Mouse (Mus musculus): Measurements from ENCODE around the gene Zcrb1. TPM values are rescaled to one million over a fixed set of nuclear protein-coding genes. Genes with fewer than 3 reads are reported as not detected.
A peak's percentile ranks its signal among the peaks of the same experiment; 100 is the strongest.
"Not testable (repeated sequence)": the region's sequence is repeated elsewhere in the genome, so short reads cannot be mapped to it uniquely, and the experiment has no call there.

Gene Zcrb1
- 100 to 1,000 TPM in 2 of 3 experiments, 10 to 100 TPM in 1; 67.1 to 132 (median 104) TPM for polyA plus RNA-seq (2017; shearing (Covaris generic))

GRCm38 (mm10) chr15:93397826-93398698 is at the start of gene Zcrb1, which contains the start of gene Pphln1:
TSS of gene Zcrb1 (minus strand) at chr15:93398334.
TSS of gene Pphln1 (plus strand) at chr15:93398350.
- ATAC-seq: peak; percentile 90

DNA sequence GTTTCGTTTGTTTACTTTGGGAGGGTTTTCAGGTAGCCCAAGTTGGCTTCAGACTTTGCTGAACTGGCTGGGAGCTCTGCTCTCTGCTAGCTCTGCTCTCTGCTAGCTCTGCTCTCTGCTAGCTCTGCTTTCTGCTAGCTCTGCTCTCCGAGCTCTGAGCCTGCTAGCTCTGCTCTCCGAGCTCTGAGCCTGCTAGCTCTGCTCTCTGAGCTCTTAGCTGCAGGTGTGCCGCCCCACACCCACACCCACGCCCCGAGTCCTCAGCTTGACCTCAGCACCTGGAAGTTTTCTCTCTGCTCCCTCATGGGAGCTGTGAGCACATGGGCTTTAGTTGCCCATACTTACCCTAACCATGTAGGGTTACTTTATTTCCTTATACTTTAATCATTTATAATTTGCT is 45.5 kb upstream of the Zcrb1 start:
- no peak for ATAC-seq

DNA sequence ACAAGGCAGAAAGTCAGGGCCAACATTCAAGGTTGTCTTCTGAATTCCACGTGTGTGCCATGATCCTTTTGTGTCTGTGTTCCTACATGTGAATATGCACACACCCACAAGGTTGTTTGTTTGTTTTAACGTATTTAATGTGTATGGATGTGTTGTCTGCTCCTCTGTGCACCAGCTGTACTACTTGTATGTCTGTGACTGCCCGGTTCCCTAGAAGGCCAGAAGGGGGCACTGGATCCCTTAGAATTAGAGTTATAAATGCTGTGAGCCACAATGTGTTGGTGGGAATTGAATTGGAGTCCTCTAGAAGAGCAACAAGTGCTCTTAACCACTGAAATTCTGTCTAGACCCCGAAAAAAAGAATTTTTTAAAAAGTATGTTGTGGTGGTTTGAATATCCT is 44.1 kb upstream of the Zcrb1 start:
- ATAC-seq: no peak

DNA sequence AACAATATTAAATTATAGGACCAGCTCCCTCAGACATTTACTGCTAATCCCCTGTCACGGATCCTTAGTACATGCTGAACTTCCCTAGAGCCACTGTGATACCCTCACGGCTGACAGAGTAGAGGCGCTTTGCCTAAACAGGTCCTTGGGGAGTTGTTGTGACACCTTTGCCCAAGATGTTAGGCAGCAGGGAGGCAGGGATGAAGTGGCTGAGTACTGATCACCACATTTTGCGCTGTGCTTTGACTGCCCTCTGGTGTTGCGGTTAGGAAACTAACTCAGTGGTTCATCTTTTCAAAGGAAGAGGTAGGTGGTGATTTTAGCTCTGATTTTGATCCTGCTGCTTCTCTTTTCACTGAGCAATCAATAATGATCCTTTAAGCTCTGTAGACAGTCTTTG is 40.5 kb upstream of the Zcrb1 start:
- ATAC-seq: peak; percentile 83

GRCm38 (mm10) chr15:93435998-93436397 is 37.9 kb upstream of the Zcrb1 start:
- ATAC-seq: no peak

DNA sequence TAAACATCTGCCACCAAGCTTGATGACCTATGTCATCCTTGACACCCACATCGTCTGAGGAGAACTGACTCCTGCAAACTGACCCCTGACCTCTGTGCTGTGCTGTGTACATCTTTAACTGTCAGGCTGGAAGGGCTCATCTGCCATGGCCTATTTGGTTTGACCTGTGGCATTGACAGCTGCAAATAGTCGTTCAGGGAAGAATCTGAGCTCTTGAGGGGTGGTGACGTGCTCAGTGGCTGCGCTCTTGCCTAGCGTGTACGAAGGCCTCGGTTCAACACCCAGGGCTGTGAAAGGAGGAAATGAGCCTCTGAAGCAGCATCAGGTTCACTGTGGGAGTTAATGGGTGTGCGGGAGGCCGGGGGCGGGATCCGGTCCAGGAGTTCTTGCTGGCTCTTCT is 35.7 kb upstream of the Zcrb1 start:
- ATAC-seq: no peak

GRCm38 (mm10) chr15:93422537-93422936 is 24.4 kb upstream of the Zcrb1 start:
- no peak for ATAC-seq

- no peak for ATAC-seq
Observed at GRCm38 (mm10) chr15:93420596-93420995, 22.5 kb upstream of the Zcrb1 start.

- ATAC-seq: no peak
Observed at GRCm38 (mm10) chr15:93416300-93416699, 18.2 kb upstream of the Zcrb1 start.

DNA sequence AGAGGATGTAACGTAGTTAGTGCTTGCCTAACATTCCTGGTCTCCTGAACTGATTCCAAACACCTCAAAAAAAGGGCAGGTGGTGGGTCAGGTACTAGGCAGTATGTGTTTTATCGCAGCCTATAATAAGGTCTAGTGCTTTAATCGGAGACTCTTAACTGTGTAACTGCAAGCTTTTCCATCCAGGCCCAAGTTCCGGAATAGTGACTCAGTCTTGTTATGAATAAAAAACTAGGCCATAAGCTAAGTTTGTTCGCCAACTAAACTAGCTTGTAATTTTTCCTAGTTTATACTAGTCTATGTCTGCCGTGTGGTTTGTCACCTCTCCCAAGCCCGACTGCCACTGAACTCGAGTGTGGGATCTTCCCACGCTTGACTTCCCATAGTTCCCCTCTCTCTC is 16.3 kb upstream of the Zcrb1 start:
- no peak for ATAC-seq

DNA sequence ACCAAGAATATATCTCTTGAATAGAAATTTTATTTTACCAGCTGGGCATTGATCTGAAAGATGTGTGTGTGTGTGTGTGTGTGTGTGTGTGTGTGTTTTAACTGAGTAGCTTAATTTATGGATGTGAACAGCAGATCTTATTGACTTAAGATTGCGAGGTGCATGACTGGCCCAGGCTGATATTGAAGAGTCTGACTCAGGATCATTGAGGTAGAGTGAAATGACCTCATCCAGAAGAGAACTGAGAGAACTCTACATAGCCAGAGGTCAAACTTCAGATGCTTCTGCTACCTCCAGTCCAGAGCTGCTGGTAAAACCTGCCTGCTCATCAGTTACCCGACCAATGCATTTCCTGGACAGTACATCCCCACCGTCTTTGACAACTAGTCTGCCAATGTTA is 14.3 kb upstream of the Zcrb1 start:
- no peak for ATAC-seq

GRCm38 (mm10) chr15:93406492-93406891 is 8.4 kb upstream of the Zcrb1 start:
- no peak for ATAC-seq

DNA sequence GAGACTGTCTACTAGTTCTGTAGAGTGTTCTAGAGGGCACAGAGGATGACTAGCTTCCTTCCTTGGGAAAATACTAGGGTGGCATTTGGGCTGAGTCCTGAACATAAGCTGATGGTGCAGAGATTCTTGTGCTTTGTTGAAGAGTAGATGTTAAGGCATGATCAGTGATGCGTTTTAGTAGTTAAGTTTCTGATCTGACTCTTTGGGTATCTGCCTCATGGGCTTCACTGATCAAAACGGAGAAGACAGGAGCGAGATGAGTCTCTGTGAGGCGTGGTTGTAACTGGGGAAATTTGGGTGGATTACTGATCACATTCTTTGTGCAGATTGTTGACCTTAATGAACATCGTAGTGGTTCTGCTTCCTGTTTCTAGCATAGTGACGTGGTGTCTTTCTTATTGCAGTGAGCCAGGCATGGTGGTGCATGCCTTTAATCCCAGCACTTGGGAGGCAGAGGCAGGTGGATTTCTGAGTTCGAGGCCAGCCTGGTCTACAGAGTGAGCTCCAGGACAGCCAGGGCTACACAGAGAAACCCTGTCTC is 7.4 kb upstream of the Zcrb1 start:
- peak; percentile 76 for ATAC-seq

GRCm38 (mm10) chr15:93404849-93405248 is 6.7 kb upstream of the Zcrb1 start:
- ATAC-seq: no peak

- no peak for ATAC-seq
Observed at GRCm38 (mm10) chr15:93402730-93403129, 4.6 kb upstream of the Zcrb1 start.

DNA sequence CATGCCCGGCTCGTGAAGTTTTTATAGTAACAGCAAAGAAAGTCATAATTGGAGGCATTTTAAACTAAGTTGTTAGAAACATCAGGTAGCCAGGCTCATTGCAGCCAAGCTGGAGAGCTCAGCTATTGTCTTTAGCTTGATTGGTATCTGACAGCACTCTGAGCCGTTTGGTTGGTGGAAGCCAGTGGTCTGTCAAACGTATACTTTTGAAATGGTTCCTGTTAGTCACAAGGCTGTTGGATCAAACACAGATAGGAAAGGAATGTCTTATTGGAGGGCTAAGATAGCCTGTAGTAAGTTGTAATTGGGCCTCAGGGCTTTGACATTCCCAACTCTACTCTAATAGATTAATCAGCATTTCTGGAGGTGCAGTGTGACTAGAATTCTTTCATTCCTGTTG is 3.3 kb upstream of the Zcrb1 start:
- ATAC-seq: no peak

DNA sequence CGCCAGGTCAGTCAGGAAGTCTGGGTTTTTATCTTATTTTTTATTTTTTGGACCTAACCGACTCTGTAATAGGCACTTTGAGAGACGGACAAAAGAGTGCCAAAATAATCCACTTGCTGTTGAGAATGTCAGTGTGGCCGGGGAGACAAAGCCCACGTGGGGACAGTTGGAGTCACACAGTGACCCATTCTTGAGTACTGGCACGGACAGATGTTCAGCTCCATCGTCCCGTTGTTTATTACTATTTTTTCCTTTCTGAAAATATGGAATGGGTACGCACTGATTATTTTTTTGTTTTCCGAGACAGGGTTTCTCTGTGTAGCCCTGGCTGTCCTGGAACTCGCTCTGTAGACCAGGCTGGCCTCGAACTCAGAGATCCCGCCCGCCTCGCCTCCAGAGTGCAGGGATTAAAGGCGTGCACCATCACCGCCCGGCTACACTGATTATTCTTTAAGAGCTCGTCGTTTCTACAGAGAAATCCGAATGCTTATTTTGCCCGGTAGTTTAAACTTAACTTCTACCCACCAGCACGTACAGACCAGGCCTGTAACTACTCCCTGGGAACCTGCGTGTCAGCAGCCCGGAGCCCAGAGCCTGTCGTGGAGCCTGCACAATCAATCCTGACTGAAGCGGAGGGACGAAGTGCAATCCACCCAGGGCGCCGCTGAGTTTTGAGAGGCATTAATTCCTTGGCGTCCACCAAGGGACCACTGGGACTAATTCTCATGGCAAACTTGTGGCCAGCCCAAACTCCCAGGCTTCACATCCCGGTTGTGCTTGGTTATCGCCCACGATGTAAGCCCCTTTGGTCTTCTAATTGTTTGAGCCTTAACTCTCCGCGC is 786 bp upstream of the Zcrb1 start:
- no peak for ATAC-seq

DNA sequence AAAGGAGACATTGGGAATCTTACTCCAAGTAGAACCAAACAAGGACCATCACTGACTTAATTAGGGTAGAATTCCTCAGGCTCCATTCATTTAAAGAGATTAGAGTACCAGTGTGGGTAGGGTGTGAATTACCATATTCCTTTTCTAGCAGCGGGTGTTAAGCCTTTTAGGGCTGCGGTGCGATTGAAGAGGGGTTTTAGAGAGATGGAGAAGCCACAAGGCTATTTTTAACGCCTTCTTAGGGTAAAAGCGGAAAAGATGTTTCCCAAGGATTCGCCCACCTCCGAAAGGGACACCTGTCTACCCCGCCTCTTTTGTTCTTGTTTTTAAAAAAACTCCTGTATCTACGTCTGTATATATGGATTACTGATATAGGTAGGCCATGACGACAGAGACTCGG is 865 bp downstream of the Zcrb1 start:
- no peak for ATAC-seq

DNA sequence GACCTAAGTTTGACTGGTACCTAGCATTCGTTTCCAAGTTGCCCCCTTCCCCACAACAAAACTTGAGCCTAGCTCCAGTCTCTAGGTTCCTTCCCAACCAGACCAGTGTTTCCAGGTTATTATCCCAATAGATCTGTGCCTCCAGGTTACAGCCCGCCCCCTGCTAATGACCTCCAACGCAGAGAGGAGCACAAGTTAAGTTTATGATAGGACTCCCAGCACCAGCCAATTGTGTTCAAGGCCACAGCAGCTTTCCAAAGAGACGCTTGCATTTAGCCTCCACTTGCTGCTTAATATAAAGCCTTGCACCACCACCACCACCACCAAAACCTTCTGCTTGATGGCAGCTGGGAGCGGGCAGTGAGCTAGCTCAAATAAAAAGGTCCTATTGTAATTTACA is 16.8 kb downstream of the Zcrb1 start:
- no peak for ATAC-seq

DNA sequence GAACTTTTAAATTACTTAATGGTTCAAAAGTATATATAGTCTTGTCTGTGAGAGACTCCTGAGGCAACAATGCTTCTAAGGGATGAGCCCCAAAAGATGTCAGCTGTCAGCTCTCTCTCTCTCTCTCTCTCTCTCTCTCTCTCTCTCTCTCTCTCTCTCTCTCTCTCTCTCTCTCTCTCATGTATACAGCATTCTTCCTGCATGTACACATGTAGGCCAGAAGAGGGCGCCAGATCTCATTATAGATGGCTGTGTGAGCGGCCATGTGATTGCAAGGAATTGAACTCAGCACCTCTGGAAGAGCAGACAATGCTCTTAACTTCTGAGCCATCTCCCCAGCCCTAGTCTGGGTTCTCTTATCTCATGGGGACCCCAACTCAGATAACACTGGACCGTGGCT is 19.0 kb downstream of the Zcrb1 start:
- peak; percentile 52 for ATAC-seq

- no peak for ATAC-seq
Observed at GRCm38 (mm10) chr15:93375696-93376095, 22.4 kb downstream of the Zcrb1 start.

GRCm38 (mm10) chr15:93372525-93373119 is 25.5 kb downstream of the Zcrb1 start:
- not testable (repeated sequence) for ATAC-seq

DNA sequence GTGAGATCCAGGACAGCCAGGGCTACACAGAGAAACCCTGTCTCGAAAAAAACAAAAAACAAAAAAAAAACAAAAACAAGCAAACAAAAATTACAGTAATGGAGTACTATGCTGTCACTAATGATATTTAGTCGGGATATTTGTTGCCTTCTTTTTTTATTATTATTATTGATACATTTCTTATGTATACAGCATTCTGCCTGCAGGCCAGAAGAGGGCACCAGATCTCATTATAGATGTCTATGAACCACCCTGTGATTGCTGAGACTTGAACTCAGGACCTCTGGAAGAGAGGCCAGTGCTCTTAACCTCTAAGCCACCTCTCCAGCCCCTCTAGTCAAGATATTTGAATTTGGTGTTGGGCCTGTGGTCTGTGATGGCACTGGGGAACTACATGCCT is 26.3 kb downstream of the Zcrb1 start:
- ATAC-seq: no peak

Measured in inflammation-experienced regulatory T-cells, adult 6 months (primary cell).